Comparison of ENCODE assay signal across 9 mouse cellular contexts in the genomic region with DNA sequence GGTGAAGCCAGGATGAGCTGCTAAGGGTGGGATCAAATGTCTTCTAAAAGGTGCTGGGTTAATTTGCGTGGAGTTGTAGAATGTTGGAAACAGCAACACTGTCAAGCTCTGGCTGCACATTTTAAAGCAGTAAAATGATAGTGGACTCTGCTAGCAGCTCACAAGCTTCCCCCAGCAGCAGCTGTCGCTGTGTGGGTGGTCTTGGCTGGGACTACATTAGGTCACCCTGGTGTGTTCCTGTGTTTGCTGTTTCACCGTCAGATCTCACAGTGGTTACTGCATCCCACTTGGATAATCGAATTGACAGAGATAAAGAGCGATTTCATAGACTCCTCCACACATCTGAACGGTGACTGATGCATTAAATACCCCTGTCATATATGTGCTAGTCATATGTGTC.
DNase-seq lines count a peak whose midpoint lies in the region; ATAC-seq and TF ChIP-seq lines count a peak whose summit lies in the region.
"Had no signal": no experiment of that assay in that cellular context is flagged by ENCODE, and none has a peak within 500 bp of the region (broad histone marks: within the 10 kb centered on the region; RNA-seq: fewer than 3 reads in every experiment).

No protein-coding gene starts in this region.

- no peak overlapping the region for H3K4me3 ChIP-seq in layer of hippocampus, adult 2 months
- H3K4me3 ChIP-seq in neural tube, embryonic 11.5 days (ENCODE audit: low read depth, low read length) = no peak overlapping the region

- ATAC-seq in neural tube, embryonic 11.5 days (ENCODE audit: insufficient read depth, low FRiP score, low TSS enrichment) = no peak
- no peak for ATAC-seq in frontal cortex, adult (ENCODE audit: low TSS enrichment)

- H3K4me2 ChIP-seq in neural tube, embryonic 11.5 days (ENCODE audit: low read depth) = no peak overlapping the region
- H3K4me2 ChIP-seq: liver, embryonic 11.5 days had no signal

- no peaks in the 10 kb centered on the region for H3K36me3 ChIP-seq in neural tube, embryonic 11.5 days (ENCODE audit: control insufficient read depth, insufficient read depth, low read length)

- WGBS in neural tube, embryonic 11.5 days = 53% methylated on average over 6 of the region's 6 CpGs

- no peaks in the 10 kb centered on the region for H3K9me3 ChIP-seq in neural tube, embryonic 11.5 days (ENCODE audit: control insufficient read depth, low read length)

- H3K27ac ChIP-seq in layer of hippocampus, adult 2 months = no peak overlapping the region
- no peak overlapping the region for H3K27ac ChIP-seq in neural tube, embryonic 11.5 days (ENCODE audit: low read depth, low read length)

- TF ChIP-seq CTCF in layer of hippocampus, adult 2 months (conservative IDR thresholded peaks at IDR 0.05) = no peak

- DNase-seq in gastrocnemius, postnatal 10 days = peak; percentile 38
- no peak for DNase-seq in gastrocnemius, adult 18-20 months (ENCODE audit: low spot score)
- peak; percentile 17 for DNase-seq in layer of hippocampus, adult 9-11 months
- no peak for DNase-seq in layer of hippocampus, adult 2 months (ENCODE audit: low spot score in 2 of 2)
- peak; percentile 35 for DNase-seq in embryo, embryonic 9.5 days (ENCODE audit: extremely low spot score)
- DNase-seq in neural tube, embryonic 11.5 days (ENCODE audit: low spot score) = peak; percentile 47
- DNase-seq in right cerebral cortex, postnatal 25 days = no peak

- H3K9ac ChIP-seq in neural tube, embryonic 11.5 days (ENCODE audit: low read length) = no peak overlapping the region

- H3K4me1 ChIP-seq in neural tube, embryonic 11.5 days (ENCODE audit: control insufficient read depth, insufficient read depth, low read length) = no peaks in the 10 kb centered on the region; the same call in 1 of the 2 replicates

- no peaks in the 10 kb centered on the region for H3K27me3 ChIP-seq in neural tube, embryonic 11.5 days (ENCODE audit: control insufficient read depth, insufficient read depth, low read length)

Comparison
In these comparisons a context has a peak if more than half of its experiments do, and no peak if none do; other contexts are left out.
1. DNase-seq: peak in gastrocnemius, postnatal 10 days (single experiment), layer of hippocampus, adult 9-11 months (single experiment), embryo, embryonic 9.5 days (single experiment) and neural tube, embryonic 11.5 days (single experiment); none in gastrocnemius, adult 18-20 months (single experiment), layer of hippocampus, adult 2 months (0 of 2) and right cerebral cortex, postnatal 25 days (single experiment).